Mouse (Mus musculus) cerebellum, adult 2 months (tissue): ENCODE results near the gene Fam187b. TPM values are rescaled to one million over a fixed set of nuclear protein-coding genes. Genes with fewer than 3 reads are reported as not detected.
A peak's percentile ranks its signal among the peaks of the same experiment; 100 is the strongest.
"Not testable (repeated sequence)": the region's sequence is repeated elsewhere in the genome, so short reads cannot be mapped to it uniquely, and the experiment has no call there.

ENCODE experiments used
- DNase-seq, 2 experiments: peaks; one replicate each; pipeline ENCODE4 v3.0.0; 2021
- H3K27ac ChIP-seq: fragments of 200-500 bp; 2 replicates; pipeline ENCODE4 v1.5.1; 2012; ENCODE audit warnings: low read length, control low read depth, inconsistent platforms; ENCODE audit not compliant: insufficient read depth
- H3K27me3 ChIP-seq: fragments of 200-500 bp; 2 replicates; pipeline ENCODE4 v1.6.1; 2012; ENCODE audit warnings: inconsistent platforms, mild to moderate bottlenecking, low read length, moderate library complexity; ENCODE audit not compliant: control insufficient read depth, insufficient read depth
- H3K4me1 ChIP-seq: fragments of 200-500 bp; 2 replicates; pipeline ENCODE4 v1.6.1; 2011; ENCODE audit warnings: low read length; ENCODE audit not compliant: control insufficient read depth, insufficient read depth
- H3K4me3 ChIP-seq: fragments of 200-500 bp; replicated peaks from 2 replicates; pipeline ENCODE3; 2011; ENCODE audit warnings: mild to moderate bottlenecking, low read depth, low read length, control low read depth; ENCODE audit not compliant: insufficient read depth
- CTCF ChIP-seq: fragments of 200-500 bp; IDR thresholded peaks from 2 replicates; pipeline ENCODE4 v1.5.1; 2011; ENCODE audit warnings: low read depth, mild to moderate bottlenecking, control low read depth, low read length, moderate library complexity, borderline replicate concordance; ENCODE audit not compliant: insufficient read depth
- POLR2A ChIP-seq: fragments of 200-500 bp; IDR thresholded peaks from 2 replicates; pipeline ENCODE4 v1.6.1; 2011; ENCODE audit warnings: low read length, control low read depth, borderline replicate concordance; ENCODE audit not compliant: insufficient read depth
- WGBS: fragments of 180-500 bp; shearing (Covaris S2); methylation state at CpG from one replicate; pipeline ENCODE4 v1.1.7; 2018; 5-methylcytosine and 5-hydroxymethylcytosine counted together
- polyA plus RNA-seq: library from polyadenylated mRNA; depleted of rRNA; stranded (reverse); fragments of >200 nt; gene quantifications from 2 replicates; pipeline ENCODE4 v1.2.3, GENCODE M21; 2012; rRNA removed

Gene Fam187b
- polyA plus RNA-seq: 0.13 and 0.29 TPM in 2 replicates

GRCm38 (mm10) chr7:30973501-30974289 is at the start of gene Fam187b:
TSS of gene Fam187b (plus strand) at chr7:30973790.
- Histone ChIP-seq H3K4me3 (peak within 1 kb of the TSS; percentile 21), H3K27me3 (no peaks in the 10 kb centered on the region), H3K4me1 (no peaks in the 10 kb centered on the region), H3K27ac (no peak within 1 kb of the TSS)
- DNase-seq: peak; percentile 77 to 87
- under 1% methylated on average over 37 of the region's 37 CpGs for WGBS
- TF ChIP-seq CTCF (peak; percentile 88), POLR2A (no peak)

- no peak for DNase-seq
- H3K4me1 ChIP-seq: no peaks in the 10 kb centered on the region
- 38% methylated on average over 3 of the region's 3 CpGs for WGBS
- no peak overlapping the region for H3K4me3 ChIP-seq
- TF ChIP-seq CTCF (no peak), POLR2A (no peak)
- H3K27me3 ChIP-seq: no peaks in the 10 kb centered on the region
- no peak overlapping the region for H3K27ac ChIP-seq
Measured at GRCm38 (mm10) chr7:30924071-30924470, 49.5 kb upstream of the Fam187b start.

GRCm38 (mm10) chr7:30924581-30924980 is 49.0 kb upstream of the Fam187b start, which contains the start of gene Hamp2:
TSS of gene Hamp2 (minus strand) at chr7:30924681.
- WGBS: 13% methylated on average over 2 of the region's 2 CpGs
- H3K4me3 ChIP-seq, H3K27ac ChIP-seq, H3K4me1 ChIP-seq, H3K27me3 ChIP-seq, DNase-seq: not testable (repeated sequence)

- 52% methylated on average over 6 of the region's 6 CpGs for WGBS
- H3K4me1 ChIP-seq, H3K27me3 ChIP-seq, H3K4me3 ChIP-seq, H3K27ac ChIP-seq, DNase-seq: not testable (repeated sequence)
Measured at GRCm38 (mm10) chr7:30935422-30936099, 38.0 kb upstream of the Fam187b start.

- H3K27me3 ChIP-seq, H3K27ac ChIP-seq, DNase-seq, H3K4me3 ChIP-seq, H3K4me1 ChIP-seq: not testable (repeated sequence)
- 100% methylated on average over 1 of the region's 1 CpGs for WGBS
Measured at GRCm38 (mm10) chr7:30940070-30940469, 33.5 kb upstream of the Fam187b start.

GRCm38 (mm10) chr7:30942365-30942764 is 31.2 kb upstream of the Fam187b start:
- not testable (repeated sequence) for H3K27ac ChIP-seq, H3K4me1 ChIP-seq, H3K27me3 ChIP-seq, H3K4me3 ChIP-seq, DNase-seq
- WGBS: 49% methylated on average over 3 of the region's 3 CpGs

- H3K27me3 ChIP-seq: no peaks in the 10 kb centered on the region
- no peak within 1 kb of the TSS for H3K4me3 ChIP-seq
- H3K27ac ChIP-seq: no peak within 1 kb of the TSS
- no peaks in the 10 kb centered on the region for H3K4me1 ChIP-seq
- WGBS: 46% methylated on average over 9 of the region's 9 CpGs
- no peak for TF ChIP-seq CTCF
- no peak for TF ChIP-seq POLR2A
- DNase-seq: no peak
Measured at GRCm38 (mm10) chr7:30943909-30944635, 29.5 kb upstream of the Fam187b start, which contains the start of gene Hamp. TSS of gene Hamp (minus strand) at chr7:30944032.

- not testable (repeated sequence) for DNase-seq, H3K4me1 ChIP-seq, H3K4me3 ChIP-seq, H3K27me3 ChIP-seq, H3K27ac ChIP-seq
- 40% methylated on average over 2 of the region's 2 CpGs for WGBS
Measured at GRCm38 (mm10) chr7:30944706-30945105, 28.9 kb upstream of the Fam187b start.

GRCm38 (mm10) chr7:30945466-30945865 is 28.1 kb upstream of the Fam187b start:
- not testable (repeated sequence) for DNase-seq, H3K4me1 ChIP-seq, H3K27ac ChIP-seq, H3K4me3 ChIP-seq, H3K27me3 ChIP-seq
- 39% methylated on average over 7 of the region's 7 CpGs for WGBS
